Mouse (Mus musculus) liver, postnatal 0 days (tissue): Measurements from ENCODE around the gene Tgfbr2. TPM values are rescaled to one million over a fixed set of nuclear protein-coding genes. Genes with fewer than 3 reads are reported as not detected.

ENCODE experiments used
- ATAC-seq: fragments of 200-750 bp; cut with Nextera tagmentation; 2 replicates; pipeline ENCODE4 v1.8.0; 2017; ENCODE audit warnings: mild to moderate bottlenecking, moderate library complexity
- DNase-seq: peaks from one replicate; pipeline ENCODE4 v3.0.0-alpha.2; 2016
- H3K27ac ChIP-seq: fragments of 300-500 bp; sonication (generic); 2 replicates; pipeline ENCODE4 v1.5.1; 2014; ENCODE audit warnings: antibody characterized with exemption, moderate library complexity, mild to moderate bottlenecking, low read depth
- H3K27me3 ChIP-seq: fragments of 300-500 bp; sonication (generic); 2 replicates; pipeline ENCODE4 v1.6.1; 2014; ENCODE audit warnings: low read length, control low read depth, mixed read lengths; ENCODE audit not compliant: insufficient read depth
- H3K36me3 ChIP-seq: fragments of 300-500 bp; sonication (generic); replicated peaks from 2 replicates; pipeline ENCODE4 v1.6.1; 2014; ENCODE audit warnings: mild to moderate bottlenecking, control low read depth, low read length, moderate library complexity, mixed read lengths; ENCODE audit not compliant: insufficient read depth
- H3K4me1 ChIP-seq: fragments of 300-500 bp; sonication (generic); 2 replicates; pipeline ENCODE4 v1.6.1; 2014; ENCODE audit warnings: antibody characterized with exemption, mild to moderate bottlenecking, control low read depth; ENCODE audit not compliant: insufficient read depth
- H3K4me2 ChIP-seq: fragments of 300-500 bp; sonication (generic); 2 replicates; pipeline ENCODE4 v1.6.1; 2014; ENCODE audit warnings: low read depth, mild to moderate bottlenecking, low read length, moderate library complexity, mixed read lengths
- H3K4me3 ChIP-seq: fragments of 300-500 bp; sonication (generic); 2 replicates; pipeline ENCODE4 v1.5.1; 2014; ENCODE audit warnings: low read depth, low read length
- H3K9ac ChIP-seq: fragments of 300-500 bp; sonication (generic); replicated peaks from 2 replicates; pipeline ENCODE4 v1.6.1; 2014; ENCODE audit warnings: mild to moderate bottlenecking, moderate library complexity
- H3K9me3 ChIP-seq: fragments of 300-500 bp; sonication (generic); 2 replicates; pipeline ENCODE4 v1.6.1; 2016; ENCODE audit warnings: mild to moderate bottlenecking, control low read depth, low read length, mixed read lengths
- CTCF ChIP-seq: sonication (generic); IDR thresholded peaks from 2 replicates; pipeline ENCODE4 v1.5.1; 2016; ENCODE audit warnings: antibody characterized with exemption, low read depth
- EP300 ChIP-seq: IDR thresholded peaks from 2 replicates; pipeline ENCODE4 v1.6.1; 2016; ENCODE audit warnings: antibody characterized with exemption, low read depth, mild to moderate bottlenecking
- WGBS: fragments of 180-500 bp; shearing (Covaris S2); extraction: QIAGEN DNeasy Blood & Tissue Kit; methylation state at CpG from one replicate; pipeline ENCODE4 v1.1.7; 2014; ENCODE audit not compliant: insufficient replicate concordance; 5-methylcytosine and 5-hydroxymethylcytosine counted together
- polyA plus RNA-seq: library from polyadenylated mRNA; unstranded; fragments of >200 nt; fragmentation: Nextera tagmentation; extraction: Ambion mirVana; gene quantifications from 2 replicates; pipeline ENCODE4 v1.2.1, GENCODE M21; 2015

The Tgfbr2 gene
- polyA plus RNA-seq, 1 experiment from 2014 or later, result 5.6 TPM

DNA sequence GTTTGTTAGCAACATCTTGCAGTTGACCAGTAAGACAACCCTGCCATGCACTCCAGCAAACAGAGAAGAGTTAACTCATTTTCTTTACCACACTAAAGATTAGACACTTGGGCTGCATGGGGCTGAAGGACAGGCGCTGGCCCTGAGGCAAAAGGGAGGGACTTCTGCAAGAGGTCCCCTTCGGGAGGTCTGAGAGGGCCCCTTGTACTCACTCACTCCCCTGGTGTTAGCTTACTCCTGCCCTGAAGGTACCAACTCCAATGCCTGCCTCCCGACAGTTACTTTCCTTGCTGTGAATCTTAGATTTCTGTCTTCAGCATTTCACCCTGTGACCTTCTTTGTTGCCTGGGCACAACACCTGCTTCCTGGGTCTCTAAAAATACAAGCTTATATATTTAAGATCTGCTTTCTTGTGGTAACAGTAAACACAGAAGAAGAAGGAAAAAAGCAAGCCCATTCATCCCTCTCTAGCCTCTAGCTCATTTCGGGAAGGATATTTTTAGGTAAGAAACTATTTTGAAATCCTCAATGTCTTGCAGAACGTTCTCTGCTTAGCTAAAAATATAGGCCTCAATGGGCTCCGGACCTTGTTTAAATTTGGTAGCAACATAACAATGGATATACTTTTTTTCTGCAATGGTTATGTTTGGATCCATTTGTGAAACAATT, 41.7 kb downstream of the Tgfbr2 start:
- DNase-seq, result no peak
- H3K27me3 ChIP-seq, result no peaks in the 10 kb centered on the region
- TF ChIP-seq CTCF, result no peak
- H3K9ac ChIP-seq, result no peak overlapping the region
- peaks cover 44% of the 10 kb centered on the region for H3K4me1 ChIP-seq
- no peak overlapping the region for H3K4me3 ChIP-seq
- 53% methylated on average over 6 of the region's 6 CpGs for WGBS
- no peak overlapping the region for H3K27ac ChIP-seq
- H3K36me3 ChIP-seq, result peaks cover 29% of the 10 kb centered on the region
- no peak overlapping the region for H3K4me2 ChIP-seq
- H3K9me3 ChIP-seq, result no peaks in the 10 kb centered on the region
- no peak for ATAC-seq

DNA sequence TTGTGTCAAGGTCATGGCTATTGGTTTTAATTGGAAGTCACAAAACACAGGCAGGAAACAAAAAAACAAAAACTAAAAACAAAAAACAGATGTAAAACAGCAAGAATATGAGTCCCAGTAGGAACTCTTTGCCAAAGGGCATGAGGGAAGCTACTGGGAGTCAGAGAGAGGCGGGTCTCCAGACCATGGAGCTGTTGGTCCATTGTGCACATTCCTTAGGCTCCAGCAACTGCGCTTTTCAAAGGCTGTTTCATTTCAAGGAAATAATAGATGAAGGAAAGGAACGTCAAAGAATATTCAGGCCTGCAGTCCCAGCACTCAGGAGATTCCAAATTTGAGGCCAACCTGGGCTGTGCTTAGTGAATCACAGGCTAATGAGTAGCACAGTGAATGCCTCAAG, 46.3 kb downstream of the Tgfbr2 start:
- 85% methylated on average over 3 of the region's 3 CpGs for WGBS
- H3K4me1 ChIP-seq, result peaks cover 15% of the 10 kb centered on the region; the same call in 1 of the 2 replicates
- TF ChIP-seq CTCF, result no peak
- TF ChIP-seq EP300, result no peak
- no peak overlapping the region for H3K9ac ChIP-seq
- no peak overlapping the region for H3K27ac ChIP-seq
- no peak overlapping the region for H3K4me2 ChIP-seq
- no peak overlapping the region for H3K4me3 ChIP-seq
- no peaks in the 10 kb centered on the region for H3K9me3 ChIP-seq
- H3K27me3 ChIP-seq, result no peaks in the 10 kb centered on the region
- ATAC-seq (no peak), DNase-seq (no peak)
- peaks cover 64% of the 10 kb centered on the region for H3K36me3 ChIP-seq

DNA sequence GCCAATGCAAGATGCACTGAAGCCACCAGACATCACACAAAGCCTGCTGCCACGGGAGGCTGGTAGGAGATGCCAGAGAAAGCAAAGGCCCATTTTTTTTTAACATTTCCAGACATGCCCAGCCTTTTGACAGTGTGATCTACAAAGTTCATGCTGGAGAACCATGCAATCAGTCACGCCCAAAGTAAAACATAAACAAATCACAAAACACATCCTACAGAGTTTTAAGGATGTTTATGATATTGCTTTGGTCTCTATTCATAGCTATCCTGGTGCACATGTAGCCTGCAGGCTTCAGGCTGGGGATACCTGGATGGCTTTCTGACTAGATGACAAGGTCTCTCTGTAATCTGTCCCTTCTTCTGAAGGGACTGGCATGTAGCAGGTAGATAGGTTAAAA, 46.8 kb downstream of the Tgfbr2 start:
- no peak for ATAC-seq
- Histone ChIP-seq H3K36me3 (peaks cover 64% of the 10 kb centered on the region), H3K4me1 (peaks cover 13% of the 10 kb centered on the region; the same call in 1 of the 2 replicates), H3K9ac (no peak overlapping the region), H3K4me3 (no peak overlapping the region), H3K27me3 (no peaks in the 10 kb centered on the region), H3K9me3 (no peaks in the 10 kb centered on the region), H3K27ac (no peak overlapping the region), H3K4me2 (no peak overlapping the region)
- WGBS, result 66% methylated on average over 2 of the region's 2 CpGs
- TF ChIP-seq CTCF, result no peak
- TF ChIP-seq EP300, result no peak
- no peak for DNase-seq

DNA sequence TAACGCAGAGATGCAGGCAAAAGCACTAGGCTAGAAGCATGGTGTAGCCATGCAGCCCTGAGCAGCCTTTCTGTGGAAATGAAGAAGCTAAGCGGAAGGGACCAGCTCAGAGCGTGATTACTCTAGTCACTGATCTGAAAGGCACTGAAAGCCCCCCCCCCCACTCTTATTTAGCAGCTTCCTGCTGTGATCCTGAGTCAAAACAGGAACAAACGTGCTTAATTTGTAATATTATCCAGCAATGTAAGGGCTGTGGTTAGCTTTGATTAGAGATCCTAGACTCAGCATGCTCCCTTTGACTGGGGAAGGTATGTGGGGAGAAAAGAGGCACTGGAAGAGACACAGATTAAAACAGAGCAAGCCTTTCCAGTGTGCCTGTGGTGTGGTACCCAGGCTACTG, 48.7 kb downstream of the Tgfbr2 start:
- H3K4me3 ChIP-seq, result no peak overlapping the region
- no peak overlapping the region for H3K27ac ChIP-seq
- no peak for ATAC-seq
- peaks cover 63% of the 10 kb centered on the region for H3K36me3 ChIP-seq
- no peak for TF ChIP-seq EP300
- H3K9ac ChIP-seq, result no peak overlapping the region
- no peak overlapping the region for H3K4me2 ChIP-seq
- H3K4me1 ChIP-seq, result peaks cover 6% of the 10 kb centered on the region
- H3K9me3 ChIP-seq, result no peaks in the 10 kb centered on the region
- 76% methylated on average over 4 of the region's 4 CpGs for WGBS
- H3K27me3 ChIP-seq, result no peaks in the 10 kb centered on the region
- DNase-seq, result no peak

DNA sequence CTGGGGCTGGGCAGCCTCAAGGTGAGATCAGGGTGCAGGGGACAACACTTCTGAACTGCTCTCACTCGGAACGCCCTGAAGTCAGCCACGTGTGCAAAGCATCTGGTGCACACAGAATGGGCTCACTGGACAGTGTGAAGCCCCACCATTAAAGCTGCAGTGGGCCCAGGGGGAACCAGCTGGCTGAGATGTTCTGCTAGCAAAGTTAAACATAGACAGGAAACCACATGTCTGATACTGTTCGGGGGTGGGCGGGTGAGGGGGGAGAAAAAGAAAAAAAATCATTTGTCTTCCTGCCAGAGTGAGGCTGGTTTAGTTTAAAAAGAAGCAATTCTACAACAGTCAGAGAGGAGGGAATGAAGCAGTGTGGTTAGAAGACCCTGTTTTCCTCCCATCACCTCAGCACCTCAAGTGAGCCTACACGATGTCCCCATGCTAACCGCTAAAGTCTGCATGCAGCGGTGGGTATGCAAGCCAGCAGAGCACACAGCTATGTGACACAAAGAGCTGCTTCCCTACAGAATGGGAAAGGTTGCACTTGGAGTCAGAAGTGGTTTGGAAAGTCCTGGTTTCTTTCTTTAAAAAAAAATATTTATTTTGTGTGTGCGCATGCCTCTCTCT, 52.1 kb downstream of the Tgfbr2 start:
- TF ChIP-seq EP300 (no peak), CTCF (no peak)
- 23% methylated on average over 9 of the region's 9 CpGs for WGBS
- peak overlapping the region; percentile 49; the same call in 1 of the 2 replicates for H3K27ac ChIP-seq
- H3K4me2 ChIP-seq, result no peak overlapping the region
- no peak overlapping the region for H3K4me3 ChIP-seq
- H3K4me1 ChIP-seq, result peaks cover 6% of the 10 kb centered on the region
- H3K9me3 ChIP-seq, result no peaks in the 10 kb centered on the region
- H3K9ac ChIP-seq, result no peak overlapping the region; the same call in 1 of the 2 replicates
- peak; percentile 63 for ATAC-seq
- peak; percentile 55 for DNase-seq
- peaks cover 50% of the 10 kb centered on the region for H3K36me3 ChIP-seq
- no peaks in the 10 kb centered on the region for H3K27me3 ChIP-seq

DNA sequence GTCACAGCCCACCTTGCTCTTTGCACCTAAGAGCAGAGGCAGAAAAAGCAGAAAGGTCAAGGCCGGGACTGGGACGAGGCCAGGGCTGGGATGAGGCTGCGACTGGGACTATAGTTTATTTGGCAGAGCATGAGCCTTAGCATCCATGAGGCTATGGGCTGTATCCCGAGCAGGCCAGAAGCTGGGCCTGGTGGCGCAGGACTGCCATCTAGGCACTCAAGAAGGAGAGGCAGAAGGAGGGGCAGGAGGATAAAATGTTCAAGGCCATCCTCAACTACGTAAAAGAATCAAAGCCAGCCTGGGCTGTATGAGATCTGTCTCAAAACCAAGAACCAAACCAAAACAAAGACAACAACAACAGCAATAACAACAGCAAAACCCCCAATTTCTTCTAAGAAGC, 52.6 kb downstream of the Tgfbr2 start:
- no peak overlapping the region for H3K4me2 ChIP-seq
- H3K27ac ChIP-seq, result peak overlapping the region; percentile 39; the same call in 1 of the 2 replicates
- peaks cover 6% of the 10 kb centered on the region for H3K4me1 ChIP-seq
- no peaks in the 10 kb centered on the region for H3K9me3 ChIP-seq
- no peak overlapping the region; the same call in 1 of the 2 replicates for H3K9ac ChIP-seq
- WGBS, result 64% methylated on average over 6 of the region's 6 CpGs
- DNase-seq (no peak), ATAC-seq (no peak)
- no peaks in the 10 kb centered on the region for H3K27me3 ChIP-seq
- TF ChIP-seq CTCF, result peak; percentile 22; the same call in 1 of the 2 replicates
- no peak for TF ChIP-seq EP300
- peaks cover 50% of the 10 kb centered on the region; the same call in 1 of the 2 replicates for H3K36me3 ChIP-seq
- H3K4me3 ChIP-seq, result no peak overlapping the region
